Mouse (Mus musculus): Measurements from ENCODE around the gene Bcar3. TPM values are rescaled to one million over a fixed set of nuclear protein-coding genes. Genes with fewer than 3 reads are reported as not detected.
A peak's percentile ranks its signal among the peaks of the same experiment; 100 is the strongest.

Gene Bcar3
- total RNA-seq, 1 experiment from 2014 or later, result 55.1 TPM

GRCm38 (mm10) chr3:122419610-122420409 is 125.9 kb downstream of the Bcar3 start:
- peak; percentile 85 for DNase-seq

- DNase-seq, result peak; percentile 32
Measured at GRCm38 (mm10) chr3:122420410-122420774, 126.5 kb downstream of the Bcar3 start.

GRCm38 (mm10) chr3:122421042-122421702 is 127.2 kb downstream of the Bcar3 start:
- DNase-seq, result no peak

GRCm38 (mm10) chr3:122421802-122422201 is 127.9 kb downstream of the Bcar3 start:
- no peak for DNase-seq

GRCm38 (mm10) chr3:122422276-122422675 is 128.3 kb downstream of the Bcar3 start:
- DNase-seq, result peak; percentile 54

GRCm38 (mm10) chr3:122423643-122424042 is 129.7 kb downstream of the Bcar3 start:
- DNase-seq, result no peak

- no peak for DNase-seq
Measured at GRCm38 (mm10) chr3:122428325-122428821, 134.4 kb downstream of the Bcar3 start.

- peak; percentile 33 for DNase-seq
Measured at GRCm38 (mm10) chr3:122430780-122431497, 137.0 kb downstream of the Bcar3 start.

GRCm38 (mm10) chr3:122432811-122433406 is 139.0 kb downstream of the Bcar3 start:
- DNase-seq, result no peak

GRCm38 (mm10) chr3:122433975-122434626 is 140.2 kb downstream of the Bcar3 start:
- DNase-seq, result no peak

- peak; percentile 40 for DNase-seq
Measured at GRCm38 (mm10) chr3:122434983-122435935, 141.3 kb downstream of the Bcar3 start.

- DNase-seq, result no peak
Measured at GRCm38 (mm10) chr3:122438143-122438825, 144.3 kb downstream of the Bcar3 start.

- DNase-seq, result no peak
Measured at GRCm38 (mm10) chr3:122445696-122446095, 151.8 kb downstream of the Bcar3 start.

- no peak for DNase-seq
Measured at GRCm38 (mm10) chr3:122446678-122447077, 152.7 kb downstream of the Bcar3 start.

GRCm38 (mm10) chr3:122448196-122448595 is 154.3 kb downstream of the Bcar3 start:
- DNase-seq, result no peak

GRCm38 (mm10) chr3:122450041-122450440 is 156.1 kb downstream of the Bcar3 start:
- no peak for DNase-seq

- DNase-seq, result peak; percentile 61
Measured at GRCm38 (mm10) chr3:122453875-122454274, 159.9 kb downstream of the Bcar3 start.

GRCm38 (mm10) chr3:122456156-122456555 is 162.2 kb downstream of the Bcar3 start:
- no peak for DNase-seq

GRCm38 (mm10) chr3:122456807-122457206 is 162.9 kb downstream of the Bcar3 start:
- DNase-seq, result no peak

GRCm38 (mm10) chr3:122457723-122458122 is 163.8 kb downstream of the Bcar3 start:
- no peak for DNase-seq

Measured in adrenal gland, postnatal 25 days (tissue).